Mouse (Mus musculus) kidney, adult 2 months (tissue): ENCODE results near the gene Gkn2. TPM values are rescaled to one million over a fixed set of nuclear protein-coding genes. Genes with fewer than 3 reads are reported as not detected.

Experiments used
- DNase-seq: peaks from one replicate; pipeline ENCODE4 v3.0.0; 2021
- H3K27ac ChIP-seq: fragments of 200-500 bp; 2 replicates; pipeline ENCODE4 v1.5.1; 2012; ENCODE audit warnings: low read depth, low read length, control low read depth, inconsistent platforms; ENCODE audit not compliant: insufficient read depth
- H3K27me3 ChIP-seq: fragments of 200-500 bp; replicated peaks from 2 replicates; pipeline ENCODE4 v1.6.1; 2012; ENCODE audit warnings: mild to moderate bottlenecking, moderate library complexity, low read length, inconsistent platforms; ENCODE audit not compliant: control insufficient read depth, insufficient read depth
- H3K36me3 ChIP-seq: fragments of 200-500 bp; 2 replicates; pipeline ENCODE4 v1.6.1; 2012; ENCODE audit warnings: mild to moderate bottlenecking, moderate library complexity, low read length, inconsistent platforms; ENCODE audit not compliant: control insufficient read depth, insufficient read depth
- H3K4me1 ChIP-seq: fragments of 200-500 bp; 2 replicates; pipeline ENCODE4 v1.6.1; 2011; ENCODE audit warnings: low read length; ENCODE audit not compliant: control insufficient read depth, insufficient read depth
- H3K4me3 ChIP-seq: fragments of 200-500 bp; 2 replicates; pipeline ENCODE4 v1.5.1; 2011; ENCODE audit warnings: mild to moderate bottlenecking, low read depth, low read length, control low read depth; ENCODE audit not compliant: insufficient read depth
- CTCF ChIP-seq: fragments of 200-500 bp; conservative IDR thresholded peaks from 2 replicates; pipeline ENCODE4 v1.5.1; 2011; ENCODE audit warnings: low read depth, mild to moderate bottlenecking, control low read depth, low read length, moderate library complexity, mixed read lengths; ENCODE audit not compliant: insufficient read depth, insufficient read length
- POLR2A ChIP-seq: fragments of 200-500 bp; IDR thresholded peaks from one replicate; pipeline ENCODE4 v1.6.1; 2011; ENCODE audit warnings: low read depth, low read length, control low read depth
- WGBS: fragments of 180-500 bp; shearing (Covaris S2); methylation state at CpG from one replicate; pipeline ENCODE4 v1.1.7; 2018; 5-methylcytosine and 5-hydroxymethylcytosine counted together
- polyA plus RNA-seq: library from polyadenylated mRNA; depleted of rRNA; stranded (reverse); fragments of >200 nt; gene quantifications from 2 replicates; pipeline ENCODE4 v1.2.3, GENCODE M21; 2012; rRNA removed

Gene Gkn2
- polyA plus RNA-seq, 1 experiment = not detected

DNA sequence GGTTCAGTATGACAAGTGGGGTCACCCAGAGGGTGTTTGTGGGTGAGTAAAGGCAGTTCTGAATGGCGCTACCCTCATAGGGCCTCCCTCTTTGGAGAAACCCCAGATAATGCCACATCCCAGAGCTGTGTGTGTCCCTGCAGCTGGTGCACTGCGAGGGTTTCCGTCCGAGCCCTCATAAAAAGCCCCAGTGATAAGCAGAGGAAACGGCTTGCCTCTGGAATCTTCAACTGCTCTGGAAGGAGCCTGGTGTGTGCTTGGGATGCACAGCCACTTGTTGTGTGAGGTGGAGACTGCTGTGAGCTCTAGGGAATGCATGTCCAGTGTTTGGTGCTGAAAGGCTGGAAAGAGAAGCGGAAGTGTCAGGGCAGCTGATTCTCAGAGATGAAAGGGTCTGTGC, 28.3 kb downstream of the Gkn2 start:
- H3K4me3 ChIP-seq = no peak overlapping the region
- WGBS = 70% methylated on average over 6 of the region's 6 CpGs
- H3K27ac ChIP-seq = no peak overlapping the region
- H3K27me3 ChIP-seq = no peaks in the 10 kb centered on the region
- DNase-seq = no peak
- no peaks in the 10 kb centered on the region for H3K4me1 ChIP-seq
- no peaks in the 10 kb centered on the region for H3K36me3 ChIP-seq
- TF ChIP-seq CTCF (no peak), POLR2A (no peak)

DNA sequence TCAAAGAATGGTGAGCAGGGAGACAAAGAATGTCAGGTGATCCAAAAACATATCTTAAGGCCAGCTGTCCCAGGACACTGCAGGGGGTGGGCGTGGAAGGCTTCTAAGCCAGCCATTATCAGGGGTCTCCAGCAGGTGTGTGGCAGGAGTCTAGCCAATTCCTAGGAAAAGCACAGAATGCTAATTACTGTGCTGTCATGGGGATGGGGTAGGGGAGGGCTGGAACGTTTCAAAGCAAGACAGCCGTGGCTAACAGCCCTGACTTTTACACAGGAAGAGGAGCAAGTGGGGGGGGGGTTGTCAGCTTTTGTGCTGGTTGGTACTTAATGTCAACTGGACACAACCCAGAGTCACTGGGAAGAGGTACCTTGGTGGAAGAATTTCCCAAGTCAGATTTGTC, 38.9 kb downstream of the Gkn2 start:
- Histone ChIP-seq H3K4me1 (no peaks in the 10 kb centered on the region), H3K27ac (no peak overlapping the region), H3K36me3 (no peaks in the 10 kb centered on the region), H3K27me3 (no peaks in the 10 kb centered on the region; the same call in 1 of the 2 replicates), H3K4me3 (no peak overlapping the region)
- TF ChIP-seq CTCF (no peak), POLR2A (no peak)
- 47% methylated on average over 3 of the region's 3 CpGs for whole genome bisulfite sequencing
- no peak for DNase-seq

DNA sequence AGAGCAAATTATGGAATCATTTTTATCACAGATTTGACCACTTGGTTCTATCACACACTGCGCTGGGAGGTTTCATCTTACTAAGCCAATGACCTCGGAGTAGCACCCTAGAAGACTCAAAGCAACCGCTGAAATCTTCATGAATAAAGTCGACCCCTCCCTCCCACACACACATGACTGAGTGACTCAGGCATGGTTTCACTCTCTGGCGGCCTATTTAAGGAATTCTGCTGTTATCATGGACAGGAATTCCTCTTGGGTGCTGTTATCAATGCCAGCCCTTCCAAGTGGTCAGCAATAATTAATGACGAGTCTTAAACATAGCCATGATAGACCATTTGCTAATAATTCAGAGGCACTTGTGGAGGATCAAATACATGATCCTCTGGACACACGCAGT, 49.1 kb downstream of the Gkn2 start:
- H3K27ac ChIP-seq = no peak overlapping the region
- no peaks in the 10 kb centered on the region for H3K36me3 ChIP-seq
- WGBS = 52% methylated on average over 7 of the region's 7 CpGs
- no peaks in the 10 kb centered on the region for H3K4me1 ChIP-seq
- TF ChIP-seq POLR2A (no peak), CTCF (no peak)
- H3K27me3 ChIP-seq = no peaks in the 10 kb centered on the region
- DNase-seq = peak; percentile 7
- H3K4me3 ChIP-seq = no peak overlapping the region

- peak overlapping the region; percentile 35; the same call in 1 of the 2 replicates for H3K4me3 ChIP-seq
- no peak for TF ChIP-seq POLR2A
- no peak for TF ChIP-seq CTCF
- H3K27ac ChIP-seq = no peak overlapping the region
- no peaks in the 10 kb centered on the region; the same call in 1 of the 2 replicates for H3K27me3 ChIP-seq
- H3K4me1 ChIP-seq = no peaks in the 10 kb centered on the region
- DNase-seq = peak; percentile 62
- H3K36me3 ChIP-seq = no peaks in the 10 kb centered on the region
- 55% methylated on average over 19 of the region's 19 CpGs for WGBS
Measured at GRCm38 (mm10) chr6:87424037-87424816, 51.1 kb downstream of the Gkn2 start.

DNA sequence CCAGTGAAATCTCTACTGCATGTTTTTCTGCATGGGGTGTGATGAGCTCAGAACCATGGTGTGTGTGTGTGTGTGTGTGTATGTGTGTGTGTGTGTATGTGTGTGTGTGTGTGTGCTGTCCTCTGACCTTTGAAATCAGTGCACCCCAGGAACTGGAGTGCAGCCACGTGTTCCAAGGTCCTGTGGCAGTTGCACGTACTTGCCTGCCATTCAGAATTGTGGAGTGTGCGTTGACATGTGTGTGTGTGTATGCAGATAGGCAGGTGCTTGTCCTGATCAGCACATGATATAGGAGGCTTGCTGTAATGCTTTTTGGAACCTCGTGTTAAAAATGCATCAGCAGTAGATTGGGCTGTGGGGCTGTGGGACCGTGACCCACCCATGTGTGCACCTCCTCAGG, 53.8 kb downstream of the Gkn2 start:
- no peak for DNase-seq
- H3K4me1 ChIP-seq = no peaks in the 10 kb centered on the region
- no peak overlapping the region for H3K27ac ChIP-seq
- no peaks in the 10 kb centered on the region; the same call in 1 of the 2 replicates for H3K27me3 ChIP-seq
- H3K4me3 ChIP-seq = no peak overlapping the region
- no peak for TF ChIP-seq CTCF
- no peak for TF ChIP-seq POLR2A
- WGBS = 64% methylated on average over 5 of the region's 5 CpGs
- no peaks in the 10 kb centered on the region for H3K36me3 ChIP-seq

GRCm38 (mm10) chr6:87427616-87428015, 54.5 kb downstream of the Gkn2 start:
- 91% methylated on average over 8 of the region's 8 CpGs for WGBS
- Histone ChIP-seq H3K27ac (no peak overlapping the region), H3K4me1 (no peaks in the 10 kb centered on the region), H3K27me3 (peaks cover 1% of the 10 kb centered on the region; the same call in 1 of the 2 replicates), H3K4me3 (no peak overlapping the region), H3K36me3 (no peaks in the 10 kb centered on the region)
- DNase-seq = no peak
- TF ChIP-seq POLR2A (no peak), CTCF (no peak)

- no peak within 1 kb of the TSS for H3K4me3 ChIP-seq
- WGBS = 68% methylated on average over 7 of the region's 7 CpGs
- no peak within 1 kb of the TSS for H3K27ac ChIP-seq
Measured at GRCm38 (mm10) chr6:87428487-87429044, 55.4 kb downstream of the Gkn2 start, which contains the start of gene Bmp10. Gene Bmp10, plus strand, starts transcription at chr6:87428994.

More at GRCm38 (mm10) chr6:87428487-87429044, 55.4 kb downstream of the Gkn2 start, which contains the start of gene Bmp10:
- TF ChIP-seq POLR2A = no peak
- DNase-seq = no peak
- no peaks in the 10 kb centered on the region for H3K4me1 ChIP-seq
- H3K27me3 ChIP-seq = peaks cover 1% of the 10 kb centered on the region; the same call in 1 of the 2 replicates
- no peaks in the 10 kb centered on the region for H3K36me3 ChIP-seq

Other genes with a start within 250 kb of the Gkn2 start
- gene Antxr1, start 37.5 kb upstream of the Gkn2 start, polyA plus RNA-seq = 2.0 and 2.5 TPM in 2 replicates
- 0.10 and 0.48 TPM in 2 replicates for gene Gkn1, start 22.4 kb upstream of the Gkn2 start, polyA plus RNA-seq
- 0.58 and 1.5 TPM in 2 replicates for gene Gkn3, start 15.6 kb downstream of the Gkn2 start, polyA plus RNA-seq
- not detected in 2 replicates for gene Bmp10, start 55.6 kb downstream of the Gkn2 start, polyA plus RNA-seq
- 0.68 and 1.5 TPM in 2 replicates for gene Arhgap25, start 159.9 kb downstream of the Gkn2 start, polyA plus RNA-seq
- gene Prokr1, start 217.4 kb downstream of the Gkn2 start, polyA plus RNA-seq = 0.19 and 0.22 TPM in 2 replicates